Mouse (Mus musculus) neural tube, embryonic 12.5 days (tissue): Measurements from ENCODE around the gene Jam3. TPM values are rescaled to one million over a fixed set of nuclear protein-coding genes. Genes with fewer than 3 reads are reported as not detected.

ENCODE experiments used
- ATAC-seq: fragments of 200-750 bp; cut with Nextera tagmentation; 2 replicates; pipeline ENCODE4 v1.8.0; 2017; ENCODE audit warnings: low read depth, mild to moderate bottlenecking, moderate TSS enrichment, moderate library complexity; ENCODE audit not compliant: low FRiP score
- H3K27ac ChIP-seq: fragments of 300-500 bp; sonication (generic); 2 replicates; pipeline ENCODE4 v1.5.1; 2016
- H3K27me3 ChIP-seq: fragments of 300-500 bp; sonication (generic); replicated peaks from 2 replicates; pipeline ENCODE4 v1.6.1; 2016; ENCODE audit warnings: mild to moderate bottlenecking
- H3K36me3 ChIP-seq: fragments of 300-500 bp; sonication (generic); 2 replicates; pipeline ENCODE4 v1.6.1; 2016; ENCODE audit warnings: mild to moderate bottlenecking
- H3K4me1 ChIP-seq: fragments of 300-500 bp; sonication (generic); 2 replicates; pipeline ENCODE4 v1.6.1; 2016
- H3K4me2 ChIP-seq: fragments of 300-500 bp; sonication (generic); replicated peaks from 2 replicates; pipeline ENCODE4 v1.6.1; 2016; ENCODE audit warnings: mild to moderate bottlenecking
- H3K4me3 ChIP-seq: fragments of 300-500 bp; sonication (generic); 2 replicates; pipeline ENCODE4 v1.5.1; 2016
- H3K9ac ChIP-seq: fragments of 300-500 bp; sonication (generic); 2 replicates; pipeline ENCODE4 v1.6.1; 2016; ENCODE audit warnings: mild to moderate bottlenecking
- H3K9me3 ChIP-seq: fragments of 300-500 bp; sonication (generic); 2 replicates; pipeline ENCODE4 v1.6.1; 2016; ENCODE audit warnings: mild to moderate bottlenecking
- WGBS: fragments of 180-500 bp; shearing (Covaris S2); methylation state at CpG from one replicate; pipeline ENCODE4 v1.1.7; 2016; 5-methylcytosine and 5-hydroxymethylcytosine counted together
- polyA plus RNA-seq: library from polyadenylated mRNA; unstranded; fragments of >200 nt; fragmentation: Nextera tagmentation; extraction: Ambion mirVana; gene quantifications from 2 replicates; pipeline ENCODE4 v1.2.1, GENCODE M21; 2016

Gene Jam3
- polyA plus RNA-seq, 1 experiment from 2014 or later: 128 TPM

- ATAC-seq: no peak
- 92% methylated on average over 7 of the region's 7 CpGs for WGBS
Measured at GRCm38 (mm10) chr9:27135372-27135771, 19.8 kb downstream of the Jam3 start.

GRCm38 (mm10) chr9:27134410-27134809, 20.8 kb downstream of the Jam3 start:
- Histone ChIP-seq H3K4me1 (no peaks in the 10 kb centered on the region), H3K9me3 (no peaks in the 10 kb centered on the region), H3K27me3 (no peaks in the 10 kb centered on the region), H3K4me2 (no peak overlapping the region), H3K36me3 (no peaks in the 10 kb centered on the region), H3K9ac (no peak overlapping the region), H3K4me3 (no peak overlapping the region), H3K27ac (no peak overlapping the region)
- WGBS: 81% methylated on average over 1 of the region's 1 CpGs
- ATAC-seq: no peak

More at GRCm38 (mm10) chr9:27135372-27135771, 19.8 kb downstream of the Jam3 start:
- Histone ChIP-seq H3K4me1 (no peaks in the 10 kb centered on the region), H3K27ac (no peak overlapping the region), H3K27me3 (no peaks in the 10 kb centered on the region), H3K36me3 (no peaks in the 10 kb centered on the region), H3K4me3 (no peak overlapping the region), H3K4me2 (no peak overlapping the region), H3K9ac (no peak overlapping the region), H3K9me3 (no peaks in the 10 kb centered on the region)

- H3K4me2 ChIP-seq: no peak overlapping the region
- no peak overlapping the region for H3K4me3 ChIP-seq
- peaks cover 1% of the 10 kb centered on the region; the same call in 1 of the 2 replicates for H3K4me1 ChIP-seq
- H3K27me3 ChIP-seq: no peaks in the 10 kb centered on the region
- no peak for ATAC-seq
- H3K9me3 ChIP-seq: no peaks in the 10 kb centered on the region
- H3K9ac ChIP-seq: no peak overlapping the region
- H3K36me3 ChIP-seq: peaks cover 13% of the 10 kb centered on the region; the same call in 1 of the 2 replicates
- 81% methylated on average over 4 of the region's 4 CpGs for WGBS
- no peak overlapping the region for H3K27ac ChIP-seq
Measured at GRCm38 (mm10) chr9:27128629-27129028, 26.6 kb downstream of the Jam3 start.

GRCm38 (mm10) chr9:27126543-27126942, 28.7 kb downstream of the Jam3 start:
- 90% methylated on average over 6 of the region's 6 CpGs for WGBS
- no peak for ATAC-seq
- Histone ChIP-seq H3K9me3 (no peaks in the 10 kb centered on the region), H3K4me1 (peaks cover 7% of the 10 kb centered on the region; the same call in 1 of the 2 replicates), H3K4me2 (no peak overlapping the region), H3K4me3 (no peak overlapping the region), H3K27ac (no peak overlapping the region), H3K27me3 (no peaks in the 10 kb centered on the region), H3K36me3 (peaks cover 13% of the 10 kb centered on the region; the same call in 1 of the 2 replicates), H3K9ac (no peak overlapping the region)

GRCm38 (mm10) chr9:27125450-27125849, 29.8 kb downstream of the Jam3 start:
- Histone ChIP-seq H3K9ac (no peak overlapping the region), H3K27ac (no peak overlapping the region), H3K36me3 (peaks cover 13% of the 10 kb centered on the region; the same call in 1 of the 2 replicates), H3K9me3 (no peaks in the 10 kb centered on the region), H3K4me2 (no peak overlapping the region), H3K27me3 (no peaks in the 10 kb centered on the region), H3K4me3 (no peak overlapping the region), H3K4me1 (peaks cover 7% of the 10 kb centered on the region; the same call in 1 of the 2 replicates)
- 41% methylated on average over 6 of the region's 6 CpGs for WGBS
- no peak for ATAC-seq

GRCm38 (mm10) chr9:27123947-27124346, 31.3 kb downstream of the Jam3 start:
- H3K27me3 ChIP-seq: no peaks in the 10 kb centered on the region
- no peaks in the 10 kb centered on the region for H3K9me3 ChIP-seq
- peaks cover 7% of the 10 kb centered on the region; the same call in 1 of the 2 replicates for H3K4me1 ChIP-seq
- H3K36me3 ChIP-seq: peaks cover 13% of the 10 kb centered on the region; the same call in 1 of the 2 replicates
- no peak for ATAC-seq
- 91% methylated on average over 2 of the region's 2 CpGs for WGBS
- no peak overlapping the region for H3K9ac ChIP-seq
- H3K4me2 ChIP-seq: no peak overlapping the region
- H3K27ac ChIP-seq: no peak overlapping the region
- no peak overlapping the region for H3K4me3 ChIP-seq

GRCm38 (mm10) chr9:27122963-27123362, 32.3 kb downstream of the Jam3 start:
- peaks cover 12% of the 10 kb centered on the region; the same call in 1 of the 2 replicates for H3K36me3 ChIP-seq
- 68% methylated on average over 4 of the region's 4 CpGs for WGBS
- no peak overlapping the region for H3K4me2 ChIP-seq
- H3K27ac ChIP-seq: no peak overlapping the region
- H3K9ac ChIP-seq: no peak overlapping the region
- H3K4me1 ChIP-seq: peaks cover 7% of the 10 kb centered on the region; the same call in 1 of the 2 replicates
- no peak overlapping the region for H3K4me3 ChIP-seq
- H3K9me3 ChIP-seq: no peaks in the 10 kb centered on the region
- no peaks in the 10 kb centered on the region for H3K27me3 ChIP-seq
- no peak for ATAC-seq

GRCm38 (mm10) chr9:27122076-27122475, 33.1 kb downstream of the Jam3 start:
- peaks cover 7% of the 10 kb centered on the region; the same call in 1 of the 2 replicates for H3K4me1 ChIP-seq
- no peak overlapping the region for H3K4me3 ChIP-seq
- no peak overlapping the region for H3K27ac ChIP-seq
- ATAC-seq: no peak
- no peak overlapping the region for H3K4me2 ChIP-seq
- 89% methylated on average over 4 of the region's 4 CpGs for WGBS
- H3K36me3 ChIP-seq: peaks cover 5% of the 10 kb centered on the region; the same call in 1 of the 2 replicates
- no peak overlapping the region for H3K9ac ChIP-seq
- no peaks in the 10 kb centered on the region for H3K27me3 ChIP-seq
- H3K9me3 ChIP-seq: no peaks in the 10 kb centered on the region

GRCm38 (mm10) chr9:27121254-27121653, 34.0 kb downstream of the Jam3 start:
- no peak overlapping the region for H3K27ac ChIP-seq
- no peak overlapping the region for H3K9ac ChIP-seq
- H3K4me2 ChIP-seq: no peak overlapping the region
- H3K4me1 ChIP-seq: peaks cover 7% of the 10 kb centered on the region; the same call in 1 of the 2 replicates
- H3K27me3 ChIP-seq: no peaks in the 10 kb centered on the region
- no peaks in the 10 kb centered on the region for H3K9me3 ChIP-seq
- no peaks in the 10 kb centered on the region for H3K36me3 ChIP-seq
- 91% methylated on average over 9 of the region's 9 CpGs for WGBS
- H3K4me3 ChIP-seq: no peak overlapping the region
- no peak for ATAC-seq

- 94% methylated on average over 3 of the region's 3 CpGs for WGBS
- Histone ChIP-seq H3K27me3 (no peaks in the 10 kb centered on the region), H3K4me1 (peaks cover 18% of the 10 kb centered on the region; the same call in 1 of the 2 replicates), H3K36me3 (0 out of 2 replicates have a peak, but pooled peaks cover 5% of the 10 kb centered on the region), H3K27ac (no peak overlapping the region), H3K4me2 (no peak overlapping the region), H3K9ac (no peak overlapping the region), H3K9me3 (no peaks in the 10 kb centered on the region), H3K4me3 (no peak overlapping the region)
- ATAC-seq: no peak
Measured at GRCm38 (mm10) chr9:27111756-27112155, 43.5 kb downstream of the Jam3 start.

- Histone ChIP-seq H3K4me3 (no peak overlapping the region), H3K4me2 (no peak overlapping the region), H3K36me3 (0 out of 2 replicates have a peak, but pooled peaks cover 5% of the 10 kb centered on the region), H3K27me3 (no peaks in the 10 kb centered on the region), H3K4me1 (peaks cover 18% of the 10 kb centered on the region; the same call in 1 of the 2 replicates), H3K9me3 (no peaks in the 10 kb centered on the region), H3K27ac (no peak overlapping the region), H3K9ac (no peak overlapping the region)
- 68% methylated on average over 5 of the region's 5 CpGs for WGBS
- ATAC-seq: no peak
Measured at GRCm38 (mm10) chr9:27110681-27111080, 44.5 kb downstream of the Jam3 start.

- no peak overlapping the region for H3K27ac ChIP-seq
- no peak overlapping the region for H3K4me2 ChIP-seq
- H3K27me3 ChIP-seq: no peaks in the 10 kb centered on the region
- 75% methylated on average over 22 of the region's 22 CpGs for WGBS
- H3K9ac ChIP-seq: no peak overlapping the region
- H3K9me3 ChIP-seq: no peaks in the 10 kb centered on the region
- no peak for ATAC-seq
- peaks cover 11% of the 10 kb centered on the region for H3K36me3 ChIP-seq
- H3K4me1 ChIP-seq: peaks cover 18% of the 10 kb centered on the region; the same call in 1 of the 2 replicates
- H3K4me3 ChIP-seq: no peak overlapping the region
Measured at GRCm38 (mm10) chr9:27109533-27110514, 45.4 kb downstream of the Jam3 start.
